Mouse (Mus musculus): Measurements from ENCODE around the gene Ifng. TPM values are rescaled to one million over a fixed set of nuclear protein-coding genes. Genes with fewer than 3 reads are reported as not detected.
A peak's percentile ranks its signal among the peaks of the same experiment; 100 is the strongest.
"Not testable (repeated sequence)": the region's sequence is repeated elsewhere in the genome, so short reads cannot be mapped to it uniquely, and the experiment has no call there.

The Ifng gene
- polyA plus RNA-seq, 1 experiment = not detected

DNA sequence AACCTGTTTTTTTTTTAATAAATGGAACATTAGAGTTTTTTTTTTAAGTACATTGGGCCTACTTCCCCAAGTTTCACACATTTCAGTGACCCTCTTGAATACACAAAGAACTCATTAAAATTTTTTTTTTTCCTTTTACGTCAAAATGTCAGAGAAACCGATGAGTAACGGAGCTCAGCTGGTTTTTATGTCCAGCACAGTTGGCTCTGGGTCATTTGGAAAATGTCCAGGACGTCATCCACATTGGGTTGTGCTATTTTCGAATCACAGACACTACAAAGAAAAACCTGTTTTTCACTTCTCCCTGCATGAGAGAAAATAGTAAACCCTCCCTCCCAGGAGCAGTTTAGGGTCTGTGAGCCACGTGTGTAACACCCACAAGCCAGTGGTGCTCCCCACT is 25.6 kb downstream of the Ifng start:
- peak in 1 of 2 experiments; percentile 12 for DNase-seq
- 9% methylated on average over 6 of the region's 6 CpGs for WGBS
- H3K4me3 ChIP-seq (replicated peaks; ENCODE audit: insufficient read depth, low read depth, low read length) = no peak overlapping the region
- H3K27me3 ChIP-seq (ENCODE audit: control insufficient read depth, insufficient read depth, low read length) = no peaks in the 10 kb centered on the region
- H3K27ac ChIP-seq (ENCODE audit: insufficient read depth, low read length) = no peak overlapping the region
- H3K4me1 ChIP-seq (ENCODE audit: control insufficient read depth, insufficient read depth, low read length) = 0 out of 2 replicates have a peak, but pooled peaks cover 2% of the 10 kb centered on the region
- TF ChIP-seq POLR2A (IDR thresholded peaks at IDR 0.05; ENCODE audit: borderline replicate concordance, insufficient read depth, low read length) = no peak
- no peak for TF ChIP-seq CTCF (IDR thresholded peaks at IDR 0.05; ENCODE audit: borderline replicate concordance, insufficient read depth, low read depth, low read length)

DNA sequence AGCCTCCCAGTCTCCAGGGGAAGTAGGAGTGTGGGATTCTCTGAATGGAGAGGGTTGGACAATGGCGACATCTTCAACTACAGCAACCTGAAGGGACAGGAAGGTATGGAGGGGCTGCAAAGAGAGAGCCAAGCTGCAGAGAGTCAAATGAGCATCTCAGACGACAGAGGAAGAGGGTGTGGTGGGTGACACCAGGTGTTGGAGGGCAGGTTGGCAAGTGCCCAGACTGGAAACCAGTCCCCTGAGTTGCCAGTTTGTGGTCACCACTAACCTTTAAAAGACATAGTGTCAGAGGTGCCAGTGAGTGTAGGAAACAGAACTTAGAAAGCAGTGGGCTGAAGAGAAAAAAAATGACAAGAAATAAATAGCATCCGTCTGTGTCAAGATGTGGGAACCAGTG is 28.2 kb downstream of the Ifng start:
- 74% methylated on average over 3 of the region's 3 CpGs for WGBS
- TF ChIP-seq POLR2A (IDR thresholded peaks at IDR 0.05; ENCODE audit: borderline replicate concordance, insufficient read depth, low read length) = no peak
- no peak overlapping the region for H3K27ac ChIP-seq (ENCODE audit: insufficient read depth, low read length)

DNA sequence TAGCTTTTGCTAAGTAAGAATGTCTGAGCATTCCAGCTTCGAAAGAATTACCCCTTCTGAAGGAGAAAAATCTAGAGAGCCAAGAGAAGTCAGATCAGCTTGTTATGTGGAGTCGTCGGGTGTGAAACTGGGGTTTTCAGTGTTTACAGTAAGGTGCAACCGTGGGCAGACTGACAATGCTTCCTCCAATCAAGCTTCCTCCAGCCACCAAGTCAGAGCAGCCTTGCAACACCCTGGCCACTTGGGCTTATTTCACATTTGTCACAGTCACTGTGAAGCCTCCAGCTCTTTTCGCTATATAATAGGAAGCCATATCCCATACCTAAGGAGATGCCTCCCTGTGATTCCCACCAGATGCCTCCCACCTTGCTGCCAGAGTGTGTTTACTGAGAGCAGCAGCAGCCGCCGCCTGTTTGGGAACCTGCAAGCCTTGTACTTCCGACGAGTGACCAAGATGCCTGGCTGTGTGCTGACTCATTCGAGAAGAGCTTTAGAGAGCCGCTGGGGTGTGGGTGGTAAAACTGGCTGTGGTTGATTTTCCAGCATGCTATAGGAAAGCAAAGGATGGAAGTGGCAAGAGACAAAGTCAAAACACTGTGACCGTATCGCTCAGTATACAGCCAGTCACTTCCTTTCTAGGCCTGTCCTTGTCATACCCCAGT is 29.6 kb downstream of the Ifng start:
- WGBS = 68% methylated on average over 13 of the region's 13 CpGs
- no peak overlapping the region for H3K27ac ChIP-seq (ENCODE audit: insufficient read depth, low read length)

More for the DNA sequence above, 28.2 kb downstream of the Ifng start:
- H3K4me3 ChIP-seq (replicated peaks; ENCODE audit: insufficient read depth, low read depth, low read length) = no peak overlapping the region
- H3K27me3 ChIP-seq (ENCODE audit: control insufficient read depth, insufficient read depth, low read length) = no peaks in the 10 kb centered on the region
- H3K4me1 ChIP-seq (ENCODE audit: control insufficient read depth, insufficient read depth, low read length) = 0 out of 2 replicates have a peak, but pooled peaks cover 2% of the 10 kb centered on the region
- DNase-seq = no peak

DNA sequence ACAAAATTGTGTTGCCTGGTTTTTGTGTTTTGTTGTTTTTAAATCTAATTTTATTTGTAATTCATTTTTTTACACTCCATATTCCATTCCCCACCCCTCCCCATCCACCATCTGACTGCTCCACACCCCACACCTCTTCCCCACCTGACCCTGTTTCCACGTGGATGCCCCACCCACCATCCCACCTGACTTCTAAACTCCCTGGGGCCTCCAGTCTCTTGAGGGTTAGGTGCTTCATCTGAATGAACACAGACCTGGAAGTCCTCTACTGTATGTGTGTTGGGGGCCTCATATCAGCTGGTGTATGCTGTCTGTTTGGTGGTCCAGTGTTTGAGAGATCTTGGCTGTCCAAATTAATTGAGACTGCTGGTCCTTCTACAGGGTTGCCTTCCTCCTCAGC is 32.0 kb downstream of the Ifng start:
- not testable (repeated sequence) for DNase-seq; H3K27ac ChIP-seq (ENCODE audit: insufficient read depth, low read length); H3K4me3 ChIP-seq (replicated peaks; ENCODE audit: insufficient read depth, low read depth, low read length); H3K27me3 ChIP-seq (ENCODE audit: control insufficient read depth, insufficient read depth, low read length); H3K4me1 ChIP-seq (ENCODE audit: control insufficient read depth, insufficient read depth, low read length)
- WGBS = 88% methylated on average over 1 of the region's 1 CpGs

More for the DNA sequence above, 29.6 kb downstream of the Ifng start:
- no peak overlapping the region for H3K4me3 ChIP-seq (replicated peaks; ENCODE audit: insufficient read depth, low read depth, low read length)
- no peak for DNase-seq
- H3K4me1 ChIP-seq (ENCODE audit: control insufficient read depth, insufficient read depth, low read length) = 0 out of 2 replicates have a peak, but pooled peaks cover 2% of the 10 kb centered on the region
- no peaks in the 10 kb centered on the region for H3K27me3 ChIP-seq (ENCODE audit: control insufficient read depth, insufficient read depth, low read length)
- TF ChIP-seq CTCF (IDR thresholded peaks at IDR 0.05; ENCODE audit: borderline replicate concordance, insufficient read depth, low read depth, low read length) = no peak

DNA sequence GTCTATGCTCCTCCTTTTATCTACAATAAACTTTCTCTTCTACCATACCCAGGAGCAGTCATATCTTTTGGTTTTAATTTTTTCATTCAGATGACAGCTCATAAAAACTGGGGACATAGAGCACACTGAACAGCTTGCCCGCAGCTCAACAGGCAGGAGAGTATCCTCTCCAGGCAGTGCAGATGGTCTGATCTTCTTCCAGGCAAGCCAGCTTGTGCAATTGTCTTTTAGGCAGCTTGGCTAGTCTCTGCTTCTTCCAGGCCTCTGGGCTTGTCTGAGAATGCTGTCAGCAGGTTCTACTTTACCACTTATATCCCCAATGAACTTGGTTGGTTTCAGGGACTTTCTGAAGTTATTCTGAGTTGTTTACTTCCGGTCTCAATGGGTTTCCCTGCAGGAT is 35.9 kb downstream of the Ifng start:
- no peaks in the 10 kb centered on the region for H3K27me3 ChIP-seq (ENCODE audit: control insufficient read depth, insufficient read depth, low read length)
- DNase-seq = peak in 1 of 2 experiments; percentile 14
- no peak overlapping the region for H3K27ac ChIP-seq (ENCODE audit: insufficient read depth, low read length)
- TF ChIP-seq POLR2A (IDR thresholded peaks at IDR 0.05; ENCODE audit: borderline replicate concordance, insufficient read depth, low read length) (no peak), CTCF (IDR thresholded peaks at IDR 0.05; ENCODE audit: borderline replicate concordance, insufficient read depth, low read depth, low read length) (no peak)
- H3K4me3 ChIP-seq (replicated peaks; ENCODE audit: insufficient read depth, low read depth, low read length) = no peak overlapping the region
- H3K4me1 ChIP-seq (ENCODE audit: control insufficient read depth, insufficient read depth, low read length) = no peaks in the 10 kb centered on the region
- WGBS = 44% methylated on average over 2 of the region's 2 CpGs

DNA sequence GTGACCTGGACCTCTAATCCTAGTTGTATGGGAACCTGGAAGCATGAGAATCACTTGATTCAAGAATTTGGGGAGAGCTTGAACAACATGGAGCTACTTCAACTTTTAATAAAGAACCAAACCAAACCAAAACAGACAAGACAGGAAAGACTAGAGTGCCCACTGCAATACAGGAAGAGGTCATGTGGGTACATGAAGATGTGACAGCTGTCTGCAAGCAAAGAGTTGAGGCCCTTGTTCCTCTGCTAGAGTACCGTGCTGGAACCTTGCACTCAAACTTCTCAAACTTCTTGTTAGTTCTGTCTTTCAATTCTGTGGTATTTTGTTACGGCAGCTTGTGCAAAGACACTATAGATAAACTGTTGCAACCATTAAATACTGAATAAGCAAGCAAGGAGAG is 36.5 kb downstream of the Ifng start:
- no peak for DNase-seq
- H3K27ac ChIP-seq (ENCODE audit: insufficient read depth, low read length) = no peak overlapping the region
- H3K4me3 ChIP-seq (replicated peaks; ENCODE audit: insufficient read depth, low read depth, low read length) = no peak overlapping the region
- H3K4me1 ChIP-seq (ENCODE audit: control insufficient read depth, insufficient read depth, low read length) = no peaks in the 10 kb centered on the region
- H3K27me3 ChIP-seq (ENCODE audit: control insufficient read depth, insufficient read depth, low read length) = no peaks in the 10 kb centered on the region
- no peak for TF ChIP-seq CTCF (IDR thresholded peaks at IDR 0.05; ENCODE audit: borderline replicate concordance, insufficient read depth, low read depth, low read length)
- TF ChIP-seq POLR2A (IDR thresholded peaks at IDR 0.05; ENCODE audit: borderline replicate concordance, insufficient read depth, low read length) = no peak
- whole genome bisulfite sequencing = 99% methylated on average over 2 of the region's 2 CpGs

DNA sequence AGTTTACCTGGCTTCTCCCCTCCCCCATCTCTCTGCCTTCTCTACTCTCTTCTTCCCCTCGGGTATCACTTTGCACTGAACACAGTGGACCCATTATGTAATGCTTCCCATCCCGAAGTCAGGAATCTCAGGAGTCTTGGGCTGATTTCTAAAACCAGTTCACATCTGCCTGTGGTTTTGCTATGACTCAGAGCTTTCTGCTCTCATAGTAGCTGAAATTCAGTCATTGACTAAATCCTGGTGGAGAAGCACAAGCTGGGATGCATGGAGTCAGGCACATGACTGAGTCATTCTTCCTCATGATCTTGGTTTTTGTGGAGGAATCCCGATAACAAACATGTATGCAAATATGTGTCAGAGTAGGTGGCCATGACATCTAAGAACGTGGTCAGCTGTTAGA is 38.4 kb downstream of the Ifng start:
- no peak for DNase-seq
- TF ChIP-seq CTCF (IDR thresholded peaks at IDR 0.05; ENCODE audit: borderline replicate concordance, insufficient read depth, low read depth, low read length) = no peak
- no peak for TF ChIP-seq POLR2A (IDR thresholded peaks at IDR 0.05; ENCODE audit: borderline replicate concordance, insufficient read depth, low read length)
- no peak overlapping the region for H3K4me3 ChIP-seq (replicated peaks; ENCODE audit: insufficient read depth, low read depth, low read length)
- H3K4me1 ChIP-seq (ENCODE audit: control insufficient read depth, insufficient read depth, low read length) = no peaks in the 10 kb centered on the region
- no peak overlapping the region for H3K27ac ChIP-seq (ENCODE audit: insufficient read depth, low read length)
- H3K27me3 ChIP-seq (ENCODE audit: control insufficient read depth, insufficient read depth, low read length) = no peaks in the 10 kb centered on the region
- WGBS = 81% methylated on average over 4 of the region's 4 CpGs

DNA sequence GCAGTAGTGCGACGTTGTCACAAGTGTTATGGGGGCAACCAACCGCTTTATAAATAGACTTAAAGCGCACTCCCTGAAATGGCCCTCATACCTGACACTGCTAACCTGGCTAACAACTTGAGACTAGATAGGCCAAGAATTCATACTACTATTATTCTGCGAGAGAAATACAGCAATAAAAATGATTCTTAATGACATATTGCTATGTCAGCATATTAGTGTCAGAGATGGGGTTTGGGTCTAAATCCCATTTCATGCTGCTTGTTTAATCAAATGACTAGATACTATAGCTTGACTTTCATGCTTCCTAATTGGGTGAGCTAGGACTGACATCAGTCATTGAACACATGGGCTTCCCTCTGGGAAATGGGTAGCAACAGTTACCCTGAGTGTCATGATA is 39.3 kb downstream of the Ifng start:
- Histone ChIP-seq H3K27me3 (ENCODE audit: control insufficient read depth, insufficient read depth, low read length) (no peaks in the 10 kb centered on the region), H3K4me1 (ENCODE audit: control insufficient read depth, insufficient read depth, low read length) (no peaks in the 10 kb centered on the region), H3K27ac (ENCODE audit: insufficient read depth, low read length) (no peak overlapping the region), H3K4me3 (replicated peaks; ENCODE audit: insufficient read depth, low read depth, low read length) (no peak overlapping the region)
- TF ChIP-seq POLR2A (IDR thresholded peaks at IDR 0.05; ENCODE audit: borderline replicate concordance, insufficient read depth, low read length) (no peak), CTCF (IDR thresholded peaks at IDR 0.05; ENCODE audit: borderline replicate concordance, insufficient read depth, low read depth, low read length) (no peak)
- WGBS = 98% methylated on average over 5 of the region's 5 CpGs
- no peak for DNase-seq

Data from cerebellum, adult 2 months (tissue).